Mouse (Mus musculus) CH12.LX (cell line): ENCODE measurements around the gene L3mbtl1. TPM values are rescaled to one million over a fixed set of nuclear protein-coding genes. Genes with fewer than 3 reads are reported as not detected.

Source experiments
- DNase-seq: peaks from one replicate; pipeline ENCODE4 v3.0.0-alpha.2; 2013; ENCODE audit errors: extremely low read depth
- H3K27ac ChIP-seq: 2 replicates; pipeline ENCODE4 v1.5.1; 2012; ENCODE audit warnings: low read depth, mild to moderate bottlenecking, control low read depth, moderate library complexity; ENCODE audit not compliant: insufficient read depth
- H3K27me3 ChIP-seq: replicated peaks from 2 replicates; pipeline ENCODE3; 2012; ENCODE audit warnings: inconsistent platforms
- H3K36me3 ChIP-seq, 2 experiments: replicated peaks in 1 of 2; 2 replicates each; pipeline versions ENCODE3 to v1.6.1; 2012; ENCODE audit warnings: inconsistent platforms in 1 of 2, low read length in 1 of 2, mild to moderate bottlenecking in 1 of 2, mixed read lengths in 1 of 2, moderate library complexity in 1 of 2; ENCODE audit not compliant: control insufficient read depth in 1 of 2, insufficient read depth in 1 of 2
- H3K4me1 ChIP-seq, 2 experiments: 2 replicates each; pipeline ENCODE4 v1.6.1; 2012; ENCODE audit warnings: inconsistent platforms in 1 of 2, moderate library complexity in 1 of 2; ENCODE audit not compliant: insufficient read depth in 2 of 2, control insufficient read depth in 1 of 2
- H3K4me2 ChIP-seq: 2 replicates; pipeline ENCODE4 v1.6.1; 2012; ENCODE audit warnings: low read depth, mild to moderate bottlenecking, control low read depth; ENCODE audit not compliant: poor library complexity, insufficient read depth, severe bottlenecking
- H3K4me3 ChIP-seq, 3 experiments: fragments of 150-350 bp in 1 of 3; sonication (generic) in 1 of 3; replicated peaks in 1 of 3; 2 replicates each; pipeline versions ENCODE3 to v1.5.1; 2011 to 2012; ENCODE audit warnings: low read depth in 2 of 3, low read length in 2 of 3, mild to moderate bottlenecking in 2 of 3, moderate library complexity in 2 of 3, control low read depth in 1 of 3, improper control_type of control experiment in 1 of 3, inconsistent platforms in 1 of 3, mixed read lengths in 1 of 3; ENCODE audit not compliant: poor library complexity in 1 of 3
- H3K79me2 ChIP-seq: replicated peaks from 2 replicates; pipeline ENCODE4 v1.6.1; 2012; ENCODE audit warnings: mild to moderate bottlenecking, moderate library complexity; ENCODE audit not compliant: control insufficient read depth, poor library complexity, insufficient read depth, severe bottlenecking; ENCODE audit errors: extremely low read depth
- H3K9ac ChIP-seq: 2 replicates; pipeline ENCODE4 v1.6.1; 2012; ENCODE audit warnings: low read depth, mild to moderate bottlenecking, control low read depth, moderate library complexity; ENCODE audit not compliant: insufficient read depth
- H3K9me3 ChIP-seq: replicated peaks from 2 replicates; pipeline ENCODE3; 2012; ENCODE audit warnings: low read length, inconsistent platforms, mixed read lengths
- CHD1 ChIP-seq: IDR thresholded peaks from 2 replicates; pipeline ENCODE4 v1.6.1; 2012; ENCODE audit warnings: low read depth, low read length, improper control_type of control experiment, inconsistent platforms
- CTCF ChIP-seq, 2 experiments: IDR thresholded peaks in 1 of 2; conservative IDR thresholded peaks in 1 of 2; 2 replicates each; pipeline ENCODE4 v1.5.1; 2011 to 2012; ENCODE audit warnings: low read depth in 2 of 2, low read length in 2 of 2, improper control_type of control experiment in 1 of 2, inconsistent platforms in 1 of 2, mild to moderate bottlenecking in 1 of 2, moderate library complexity in 1 of 2
- E2F4 ChIP-seq: IDR thresholded peaks from 2 replicates; pipeline ENCODE4 v1.6.1; 2011; ENCODE audit warnings: low read depth, low read length, improper control_type of control experiment; ENCODE audit not compliant: insufficient replicate concordance
- ELF1 ChIP-seq: IDR thresholded peaks from 2 replicates; pipeline ENCODE4 v1.6.1; 2014; ENCODE audit warnings: low read depth, mild to moderate bottlenecking, inconsistent platforms, low read length, improper control_type of control experiment
- EP300 ChIP-seq: IDR thresholded peaks from 2 replicates; pipeline ENCODE4 v1.6.1; 2011; ENCODE audit warnings: low read length, improper control_type of control experiment
- ETS1 ChIP-seq: conservative IDR thresholded peaks from 2 replicates; pipeline ENCODE4 v1.6.1; 2012; ENCODE audit warnings: low read depth, mild to moderate bottlenecking, inconsistent platforms, low read length, improper control_type of control experiment, moderate library complexity
- GABPA ChIP-seq: IDR thresholded peaks from 2 replicates; pipeline ENCODE4 v1.6.1; 2012; ENCODE audit warnings: low read depth, low read length, improper control_type of control experiment, inconsistent platforms; ENCODE audit not compliant: insufficient replicate concordance
- JUND ChIP-seq: conservative IDR thresholded peaks from 2 replicates; pipeline ENCODE4 v1.6.1; 2011; ENCODE audit warnings: low read depth, low read length, improper control_type of control experiment
- MAX ChIP-seq: IDR thresholded peaks from 2 replicates; pipeline ENCODE4 v1.6.1; 2011; ENCODE audit warnings: low read length, improper control_type of control experiment
- NELFE ChIP-seq: IDR thresholded peaks from 2 replicates; pipeline ENCODE4 v1.6.1; 2011; ENCODE audit warnings: low read depth, low read length, improper control_type of control experiment
- RAD21 ChIP-seq: IDR thresholded peaks from 2 replicates; pipeline ENCODE4 v1.6.1; 2011; ENCODE audit warnings: low read depth, mild to moderate bottlenecking, low read length, improper control_type of control experiment, moderate library complexity
- SIN3A ChIP-seq: IDR thresholded peaks from 2 replicates; pipeline ENCODE4 v1.6.1; 2012; ENCODE audit warnings: low read length, improper control_type of control experiment, inconsistent platforms
- SMC3 ChIP-seq: IDR thresholded peaks from 2 replicates; pipeline ENCODE4 v1.6.1; 2011; ENCODE audit warnings: low read depth, low read length, improper control_type of control experiment
- TBP ChIP-seq: conservative IDR thresholded peaks from 2 replicates; pipeline ENCODE4 v1.6.1; 2011; ENCODE audit warnings: low read depth, low read length, improper control_type of control experiment
- UBTF ChIP-seq: IDR thresholded peaks from 2 replicates; pipeline ENCODE4 v1.6.1; 2012; ENCODE audit warnings: low read depth, mild to moderate bottlenecking, inconsistent platforms, low read length, improper control_type of control experiment, moderate library complexity
- USF1 ChIP-seq: IDR thresholded peaks from 2 replicates; pipeline ENCODE4 v1.6.1; 2014; ENCODE audit warnings: low read depth, mild to moderate bottlenecking, inconsistent platforms, low read length, improper control_type of control experiment
- USF2 ChIP-seq: conservative IDR thresholded peaks from 2 replicates; pipeline ENCODE4 v1.6.1; 2011; ENCODE audit warnings: low read depth, low read length, improper control_type of control experiment
- ZKSCAN1 ChIP-seq: IDR thresholded peaks from 2 replicates; pipeline ENCODE4 v1.6.1; 2012; ENCODE audit warnings: low read depth, inconsistent platforms, low read length, improper control_type of control experiment, borderline replicate concordance
- ZMIZ1 ChIP-seq: IDR thresholded peaks from 2 replicates; pipeline ENCODE4 v1.6.1; 2012; ENCODE audit warnings: low read depth, mild to moderate bottlenecking, inconsistent platforms, low read length, improper control_type of control experiment
- ZNF384 ChIP-seq: IDR thresholded peaks from 2 replicates; pipeline ENCODE4 v1.6.1; 2012; ENCODE audit warnings: low read depth, low read length, improper control_type of control experiment, inconsistent platforms
- dilution Hi-C: fragments of 300-500 bp; cut with MboI; formaldehyde crosslinking; loops from 2 replicates; pipeline ENCODE4 v1.14.3; 2020; ENCODE audit warnings: low sequenced_read_pairs; ENCODE audit not compliant: extremely low pct_unique_long_range_greater_than_20kb, extremely low pct_ligation_motif_present
- in situ Hi-C: fragments of 300-500 bp; cut with MboI; formaldehyde crosslinking; loops from 3 replicates; pipeline ENCODE4 v1.14.3; 2019; ENCODE audit warnings: low sequenced_read_pairs, low pct_ligation_motif_present, low pct_unique_long_range_greater_than_20kb, mixed read lengths
- polyA plus RNA-seq: library from polyadenylated mRNA; unstranded; fragments of >175 nt; gene quantifications from 2 replicates; pipeline ENCODE4 v1.2.1, GENCODE M21; 2012; ENCODE audit warnings: low read depth; ENCODE audit not compliant: insufficient read length
- total RNA-seq, 2 experiments: library from RNA; depleted of rRNA; stranded (reverse); fragments of 300-350 nt in 1 of 2; fragments of >200 nt in 1 of 2; gene quantifications; 2 replicates each; pipeline ENCODE4 v1.2.3; 2012 to 2014

Gene L3mbtl1
- total and polyA plus RNA-seq, 3 experiments, result 0.09 TPM; not detected in 2

DNA sequence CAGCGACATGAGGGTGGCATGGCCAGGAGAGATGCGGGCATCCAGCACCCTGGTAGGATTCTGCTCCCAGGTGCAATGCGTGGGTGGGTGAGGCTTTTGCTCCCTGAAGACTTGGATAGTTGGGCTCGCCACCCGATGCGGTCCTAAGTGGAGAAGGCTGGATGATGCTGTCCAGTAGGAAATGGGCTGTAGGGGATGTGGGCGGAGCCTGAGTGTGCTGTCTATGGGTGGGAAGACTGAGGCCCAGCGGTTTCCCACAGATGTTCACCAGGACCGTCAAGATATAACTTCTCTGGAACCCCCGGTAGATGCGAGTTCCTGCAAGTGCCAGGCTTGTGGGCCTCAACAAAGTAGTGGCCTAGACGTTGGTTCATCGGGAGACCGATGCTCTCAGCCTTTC, 4.9 kb downstream of the L3mbtl1 start:
- Histone ChIP-seq H3K36me3 (no peaks in the 10 kb centered on the region), H3K4me2 (no peak overlapping the region), H3K27ac (no peak overlapping the region), H3K9ac (no peak overlapping the region), H3K79me2 (no peaks in the 10 kb centered on the region), H3K4me1 (peaks cover 2 to 13% of the 10 kb centered on the region in 2 experiments; a peak in 2 of 4 replicates), H3K27me3 (no peaks in the 10 kb centered on the region), H3K9me3 (no peaks in the 10 kb centered on the region), H3K4me3 (no peak overlapping the region)
- no peak for DNase-seq
- in situ Hi-C loops, result no loop called here
- TF ChIP-seq ZKSCAN1 (no peak), MAX (no peak)
- dilution Hi-C loops, result no loop called here

GRCm38 (mm10) chr2:162950776-162951175, 7.5 kb downstream of the L3mbtl1 start:
- TF ChIP-seq ZNF384, result no peak
- H3K9ac ChIP-seq, result no peak overlapping the region
- no peaks in the 10 kb centered on the region for H3K4me1 ChIP-seq
- H3K4me3 ChIP-seq, result no peak overlapping the region
- no peak overlapping the region for H3K4me2 ChIP-seq
- no peak overlapping the region for H3K27ac ChIP-seq
- no peaks in the 10 kb centered on the region for H3K79me2 ChIP-seq
- in situ Hi-C loops (no loop called here), dilution Hi-C loops (no loop called here)
- no peaks in the 10 kb centered on the region for H3K27me3 ChIP-seq
- no peaks in the 10 kb centered on the region for H3K9me3 ChIP-seq
- no peaks in the 10 kb centered on the region for H3K36me3 ChIP-seq
- DNase-seq, result no peak

- dilution Hi-C loops (no loop called here), in situ Hi-C loops (no loop called here)
- H3K9ac ChIP-seq, result no peak overlapping the region
- no peaks in the 10 kb centered on the region for H3K4me1 ChIP-seq
- no peak overlapping the region for H3K27ac ChIP-seq
- no peaks in the 10 kb centered on the region for H3K9me3 ChIP-seq
- peaks cover 10% of the 10 kb centered on the region for H3K27me3 ChIP-seq
- H3K4me3 ChIP-seq, result no peak overlapping the region
- DNase-seq, result no peak
- H3K79me2 ChIP-seq, result no peaks in the 10 kb centered on the region
- H3K4me2 ChIP-seq, result no peak overlapping the region
- TF ChIP-seq CTCF (conservative IDR thresholded peaks at IDR 0.05 in 1 of 2, IDR thresholded peaks at IDR 0.05 in 1 of 2; ENCODE audit: low read depth in 2 of 2, low read length in 2 of 2), result peak in 1 of 2 experiments; percentile 43; a peak in 2 of 4 replicates
- no peak for TF ChIP-seq MAX
- TF ChIP-seq SMC3, result peak; percentile 29
- no peak for TF ChIP-seq GABPA
- no peak for TF ChIP-seq ELF1
- no peak for TF ChIP-seq SIN3A
- no peak for TF ChIP-seq NELFE
- TF ChIP-seq USF1, result no peak
- no peak for TF ChIP-seq CHD1
- no peak for TF ChIP-seq TBP
- no peak for TF ChIP-seq JUND
- no peak for TF ChIP-seq E2F4
- TF ChIP-seq RAD21, result peak; percentile 31; the same call in 1 of the 2 replicates
- TF ChIP-seq UBTF, result no peak
- no peak for TF ChIP-seq ZMIZ1
- TF ChIP-seq EP300, result no peak
- no peak for TF ChIP-seq USF2
- no peak for TF ChIP-seq ETS1
- TF ChIP-seq ZNF384, result no peak
- H3K36me3 ChIP-seq, result no peaks in the 10 kb centered on the region
These were observed 13.6 kb downstream of the L3mbtl1 start for GRCm38 (mm10) chr2:162956843-162957242.
